Mouse (Mus musculus) CH12.LX (cell line): ENCODE data around the gene Arcn1. TPM values are rescaled to one million over a fixed set of nuclear protein-coding genes. Genes with fewer than 3 reads are reported as not detected.

Experiments used
- DNase-seq: peaks from one replicate; pipeline ENCODE4 v3.0.0-alpha.2; 2013; ENCODE audit errors: extremely low read depth
- H3K27ac ChIP-seq: 2 replicates; pipeline ENCODE4 v1.5.1; 2012; ENCODE audit warnings: low read depth, mild to moderate bottlenecking, control low read depth, moderate library complexity; ENCODE audit not compliant: insufficient read depth
- H3K27me3 ChIP-seq: replicated peaks from 2 replicates; pipeline ENCODE3; 2012; ENCODE audit warnings: inconsistent platforms
- H3K36me3 ChIP-seq, 2 experiments: replicated peaks in 1 of 2; 2 replicates each; pipeline versions ENCODE3 to v1.6.1; 2012; ENCODE audit warnings: inconsistent platforms in 1 of 2, low read length in 1 of 2, mild to moderate bottlenecking in 1 of 2, mixed read lengths in 1 of 2, moderate library complexity in 1 of 2; ENCODE audit not compliant: control insufficient read depth in 1 of 2, insufficient read depth in 1 of 2
- H3K4me1 ChIP-seq, 2 experiments: 2 replicates each; pipeline ENCODE4 v1.6.1; 2012; ENCODE audit warnings: inconsistent platforms in 1 of 2, moderate library complexity in 1 of 2; ENCODE audit not compliant: insufficient read depth in 2 of 2, control insufficient read depth in 1 of 2
- H3K4me2 ChIP-seq: 2 replicates; pipeline ENCODE4 v1.6.1; 2012; ENCODE audit warnings: low read depth, mild to moderate bottlenecking, control low read depth; ENCODE audit not compliant: poor library complexity, insufficient read depth, severe bottlenecking
- H3K4me3 ChIP-seq, 3 experiments: fragments of 150-350 bp in 1 of 3; sonication (generic) in 1 of 3; replicated peaks in 1 of 3; 2 replicates each; pipeline versions ENCODE3 to v1.5.1; 2011 to 2012; ENCODE audit warnings: low read depth in 2 of 3, low read length in 2 of 3, mild to moderate bottlenecking in 2 of 3, moderate library complexity in 2 of 3, control low read depth in 1 of 3, improper control_type of control experiment in 1 of 3, inconsistent platforms in 1 of 3, mixed read lengths in 1 of 3; ENCODE audit not compliant: poor library complexity in 1 of 3
- H3K79me2 ChIP-seq: replicated peaks from 2 replicates; pipeline ENCODE4 v1.6.1; 2012; ENCODE audit warnings: mild to moderate bottlenecking, moderate library complexity; ENCODE audit not compliant: control insufficient read depth, poor library complexity, insufficient read depth, severe bottlenecking; ENCODE audit errors: extremely low read depth
- H3K9ac ChIP-seq: 2 replicates; pipeline ENCODE4 v1.6.1; 2012; ENCODE audit warnings: low read depth, mild to moderate bottlenecking, control low read depth, moderate library complexity; ENCODE audit not compliant: insufficient read depth
- H3K9me3 ChIP-seq: replicated peaks from 2 replicates; pipeline ENCODE3; 2012; ENCODE audit warnings: low read length, inconsistent platforms, mixed read lengths
- BHLHE40 ChIP-seq: IDR thresholded peaks from 2 replicates; pipeline ENCODE4 v1.6.1; 2011; ENCODE audit warnings: mild to moderate bottlenecking, low read depth, low read length, improper control_type of control experiment
- CHD1 ChIP-seq: IDR thresholded peaks from 2 replicates; pipeline ENCODE4 v1.6.1; 2012; ENCODE audit warnings: low read depth, low read length, improper control_type of control experiment, inconsistent platforms
- CHD2 ChIP-seq: IDR thresholded peaks from 2 replicates; pipeline ENCODE4 v1.6.1; 2011; ENCODE audit warnings: low read length, improper control_type of control experiment
- CTCF ChIP-seq, 2 experiments: IDR thresholded peaks in 1 of 2; conservative IDR thresholded peaks in 1 of 2; 2 replicates each; pipeline ENCODE4 v1.5.1; 2011 to 2012; ENCODE audit warnings: low read depth in 2 of 2, low read length in 2 of 2, improper control_type of control experiment in 1 of 2, inconsistent platforms in 1 of 2, mild to moderate bottlenecking in 1 of 2, moderate library complexity in 1 of 2
- E2F4 ChIP-seq: IDR thresholded peaks from 2 replicates; pipeline ENCODE4 v1.6.1; 2011; ENCODE audit warnings: low read depth, low read length, improper control_type of control experiment; ENCODE audit not compliant: insufficient replicate concordance
- GABPA ChIP-seq: IDR thresholded peaks from 2 replicates; pipeline ENCODE4 v1.6.1; 2012; ENCODE audit warnings: low read depth, low read length, improper control_type of control experiment, inconsistent platforms; ENCODE audit not compliant: insufficient replicate concordance
- IRF4 ChIP-seq: IDR thresholded peaks from 2 replicates; pipeline ENCODE4 v1.6.1; 2014; ENCODE audit warnings: low read depth, mild to moderate bottlenecking, inconsistent platforms, low read length, improper control_type of control experiment
- JUND ChIP-seq: conservative IDR thresholded peaks from 2 replicates; pipeline ENCODE4 v1.6.1; 2011; ENCODE audit warnings: low read depth, low read length, improper control_type of control experiment
- MAFK ChIP-seq: IDR thresholded peaks from 2 replicates; pipeline ENCODE4 v1.6.1; 2011; ENCODE audit warnings: low read length, improper control_type of control experiment; ENCODE audit not compliant: insufficient replicate concordance
- MAX ChIP-seq: IDR thresholded peaks from 2 replicates; pipeline ENCODE4 v1.6.1; 2011; ENCODE audit warnings: low read length, improper control_type of control experiment
- MXI1 ChIP-seq: IDR thresholded peaks from 2 replicates; pipeline ENCODE4 v1.6.1; 2011; ENCODE audit warnings: mild to moderate bottlenecking, low read depth, low read length, improper control_type of control experiment
- MYC ChIP-seq: IDR thresholded peaks from 2 replicates; pipeline ENCODE4 v1.6.1; 2011; ENCODE audit warnings: low read depth, mild to moderate bottlenecking, improper control_type of control experiment, low read length
- NRF1 ChIP-seq: IDR thresholded peaks from 2 replicates; pipeline ENCODE4 v1.6.1; 2014; ENCODE audit warnings: low read depth, mild to moderate bottlenecking, inconsistent platforms, low read length, improper control_type of control experiment, moderate library complexity
- POLR2A ChIP-seq: IDR thresholded peaks from 2 replicates; pipeline ENCODE4 v1.6.1; 2011; ENCODE audit warnings: low read depth, mild to moderate bottlenecking, improper control_type of control experiment, low read length
- POLR2AphosphoS2 ChIP-seq: IDR thresholded peaks from 2 replicates; pipeline ENCODE4 v1.6.1; 2011; ENCODE audit warnings: low read depth, low read length, improper control_type of control experiment
- RCOR1 ChIP-seq: conservative IDR thresholded peaks from 2 replicates; pipeline ENCODE4 v1.6.1; 2012; ENCODE audit warnings: low read depth, mild to moderate bottlenecking, inconsistent platforms, low read length, improper control_type of control experiment
- SIN3A ChIP-seq: IDR thresholded peaks from 2 replicates; pipeline ENCODE4 v1.6.1; 2012; ENCODE audit warnings: low read length, improper control_type of control experiment, inconsistent platforms
- TBP ChIP-seq: conservative IDR thresholded peaks from 2 replicates; pipeline ENCODE4 v1.6.1; 2011; ENCODE audit warnings: low read depth, low read length, improper control_type of control experiment
- TCF12 ChIP-seq: IDR thresholded peaks from 2 replicates; pipeline ENCODE4 v1.6.1; 2014; ENCODE audit warnings: low read depth, mild to moderate bottlenecking, inconsistent platforms, low read length, improper control_type of control experiment
- UBTF ChIP-seq: IDR thresholded peaks from 2 replicates; pipeline ENCODE4 v1.6.1; 2012; ENCODE audit warnings: low read depth, mild to moderate bottlenecking, inconsistent platforms, low read length, improper control_type of control experiment, moderate library complexity
- USF1 ChIP-seq: IDR thresholded peaks from 2 replicates; pipeline ENCODE4 v1.6.1; 2014; ENCODE audit warnings: low read depth, mild to moderate bottlenecking, inconsistent platforms, low read length, improper control_type of control experiment
- USF2 ChIP-seq: conservative IDR thresholded peaks from 2 replicates; pipeline ENCODE4 v1.6.1; 2011; ENCODE audit warnings: low read depth, low read length, improper control_type of control experiment
- ZKSCAN1 ChIP-seq: IDR thresholded peaks from 2 replicates; pipeline ENCODE4 v1.6.1; 2012; ENCODE audit warnings: low read depth, inconsistent platforms, low read length, improper control_type of control experiment, borderline replicate concordance
- ZMIZ1 ChIP-seq: IDR thresholded peaks from 2 replicates; pipeline ENCODE4 v1.6.1; 2012; ENCODE audit warnings: low read depth, mild to moderate bottlenecking, inconsistent platforms, low read length, improper control_type of control experiment
- ZNF384 ChIP-seq: IDR thresholded peaks from 2 replicates; pipeline ENCODE4 v1.6.1; 2012; ENCODE audit warnings: low read depth, low read length, improper control_type of control experiment, inconsistent platforms
- dilution Hi-C: fragments of 300-500 bp; cut with MboI; formaldehyde crosslinking; loops from 2 replicates; pipeline ENCODE4 v1.14.3; 2020; ENCODE audit warnings: low sequenced_read_pairs; ENCODE audit not compliant: extremely low pct_unique_long_range_greater_than_20kb, extremely low pct_ligation_motif_present
- in situ Hi-C: fragments of 300-500 bp; cut with MboI; formaldehyde crosslinking; loops from 3 replicates; pipeline ENCODE4 v1.14.3; 2019; ENCODE audit warnings: low sequenced_read_pairs, low pct_ligation_motif_present, low pct_unique_long_range_greater_than_20kb, mixed read lengths
- polyA plus RNA-seq: library from polyadenylated mRNA; unstranded; fragments of >175 nt; gene quantifications from 2 replicates; pipeline ENCODE4 v1.2.1, GENCODE M21; 2012; ENCODE audit warnings: low read depth; ENCODE audit not compliant: insufficient read length
- total RNA-seq, 2 experiments: library from RNA; depleted of rRNA; stranded (reverse); fragments of 300-350 nt in 1 of 2; fragments of >200 nt in 1 of 2; gene quantifications; 2 replicates each; pipeline ENCODE4 v1.2.3; 2012 to 2014

The Arcn1 gene
- total and polyA plus RNA-seq, 3 experiments = 79.4 to 150 (median 127) TPM

- Histone ChIP-seq H3K4me3 (no peak overlapping the region), H3K79me2 (no peaks in the 10 kb centered on the region), H3K4me2 (no peak overlapping the region), H3K4me1 (peaks cover 2 to 37% of the 10 kb centered on the region in 2 experiments), H3K9me3 (no peaks in the 10 kb centered on the region), H3K27ac (no peak overlapping the region), H3K36me3 (peaks cover 9 to 81% of the 10 kb centered on the region in 2 experiments), H3K27me3 (no peaks in the 10 kb centered on the region), H3K9ac (no peak overlapping the region)
- no peak for DNase-seq
- in situ Hi-C loops = no loop called here
- dilution Hi-C loops = no loop called here
- TF ChIP-seq BHLHE40 (no peak), USF1 (no peak), GABPA (no peak), USF2 (no peak), MAX (no peak), E2F4 (no peak), MYC (no peak), UBTF (no peak), POLR2AphosphoS2 (no peak), TBP (no peak), JUND (no peak), NRF1 (no peak)
These were observed 52.5 kb downstream of the Arcn1 start for GRCm38 (mm10) chr9:44715109-44715508.

- TF ChIP-seq POLR2A (no peak), ZNF384 (no peak), CHD1 (no peak), MAFK (no peak), ZKSCAN1 (no peak), TBP (no peak), JUND (no peak), NRF1 (no peak), IRF4 (no peak), CTCF (conservative IDR thresholded peaks at IDR 0.05 in 1 of 2, IDR thresholded peaks at IDR 0.05 in 1 of 2; ENCODE audit: low read depth in 2 of 2, low read length in 2 of 2) (no peak), MYC (no peak), ZMIZ1 (no peak), USF1 (no peak), SIN3A (no peak), UBTF (no peak), MXI1 (no peak), TCF12 (no peak), BHLHE40 (no peak), CHD2 (no peak), RCOR1 (no peak)
- dilution Hi-C loops = no loop called here
- Histone ChIP-seq H3K9me3 (no peaks in the 10 kb centered on the region), H3K4me3 (no peak overlapping the region), H3K79me2 (no peaks in the 10 kb centered on the region), H3K27ac (no peak overlapping the region), H3K27me3 (no peaks in the 10 kb centered on the region), H3K9ac (no peak overlapping the region), H3K4me2 (no peak overlapping the region), H3K36me3 (peaks cover 9 to 96% of the 10 kb centered on the region in 2 experiments), H3K4me1 (peaks cover 0 to 24% of the 10 kb centered on the region in 2 experiments; a peak in 2 of 4 replicates)
- DNase-seq = no peak
- in situ Hi-C loops = no loop called here
These were observed 54.1 kb downstream of the Arcn1 start for GRCm38 (mm10) chr9:44713574-44713973.
